Mouse (Mus musculus): ENCODE measurements at regions not wholly inside any gene's neighbourhood (a gene's known extent, or its start where the extent isn't known, plus 50 kb on each side); places are given as distances from the start of the nearest gene placed in this dataset.

DNA sequence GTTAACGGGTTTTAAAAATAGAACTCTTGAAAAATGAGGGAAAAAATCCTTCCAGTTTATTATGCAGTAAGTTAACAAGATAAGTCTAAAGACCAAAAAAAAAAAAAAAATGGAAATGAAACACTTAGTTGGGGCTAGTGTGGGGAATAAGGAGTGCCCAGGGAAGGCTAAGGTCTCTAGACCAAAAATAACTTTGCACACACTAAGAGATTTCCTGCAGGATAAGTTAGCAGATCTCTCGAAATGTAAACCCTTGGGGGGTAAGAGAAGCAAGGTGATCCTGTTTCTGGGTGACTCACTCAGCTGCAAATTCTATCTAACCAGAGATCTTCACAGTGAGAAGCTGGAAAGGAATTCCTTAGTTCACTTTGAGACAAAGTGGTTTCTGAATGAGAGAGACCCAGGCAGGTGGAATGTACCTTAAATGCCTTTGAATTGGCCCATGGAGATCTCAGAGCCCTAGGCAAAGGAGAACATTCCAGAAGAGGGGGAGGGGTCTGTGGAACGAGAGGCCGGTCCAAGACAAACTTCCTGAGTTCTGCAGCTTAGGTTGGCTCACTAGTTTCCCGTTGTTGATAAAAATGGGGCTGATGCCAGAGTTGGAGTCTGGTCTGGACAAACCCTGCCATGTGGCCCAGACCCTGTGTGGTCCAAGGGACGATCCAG lies 126.8 kb upstream of the Adgrl2 start:
- H3K36me3 ChIP-seq (ENCODE audit: control insufficient read depth, insufficient read depth, low read length) = no peaks in the 10 kb centered on the region
- peak; percentile 55 for DNase-seq (ENCODE audit: extremely low read depth, low read depth, low spot score)
- H3K79me2 ChIP-seq (ENCODE audit: control insufficient read depth, insufficient read depth, low read length) = no peaks in the 10 kb centered on the region
- H3K4me1 ChIP-seq (ENCODE audit: control insufficient read depth, insufficient read depth, low read length) = no peaks in the 10 kb centered on the region
- H3K27ac ChIP-seq (replicated peaks; ENCODE audit: insufficient read depth, low read depth, low read length) = no peak overlapping the region
- H3K27me3 ChIP-seq (ENCODE audit: control insufficient read depth, insufficient read depth, low read length) = no peaks in the 10 kb centered on the region
- no peak overlapping the region for H3K9ac ChIP-seq (ENCODE audit: low read depth, low read length)
- TF ChIP-seq CTCF (IDR thresholded peaks at IDR 0.05; ENCODE audit: low read depth, low read length) (no peak), POLR2A (IDR thresholded peaks at IDR 0.05; ENCODE audit: extremely low read depth, insufficient read depth, low read length) (no peak)
- 31% methylated on average over 6 of the region's 6 CpGs for WGBS
- no peak overlapping the region for H3K4me3 ChIP-seq (ENCODE audit: insufficient read depth, low read depth, low read length)

DNA sequence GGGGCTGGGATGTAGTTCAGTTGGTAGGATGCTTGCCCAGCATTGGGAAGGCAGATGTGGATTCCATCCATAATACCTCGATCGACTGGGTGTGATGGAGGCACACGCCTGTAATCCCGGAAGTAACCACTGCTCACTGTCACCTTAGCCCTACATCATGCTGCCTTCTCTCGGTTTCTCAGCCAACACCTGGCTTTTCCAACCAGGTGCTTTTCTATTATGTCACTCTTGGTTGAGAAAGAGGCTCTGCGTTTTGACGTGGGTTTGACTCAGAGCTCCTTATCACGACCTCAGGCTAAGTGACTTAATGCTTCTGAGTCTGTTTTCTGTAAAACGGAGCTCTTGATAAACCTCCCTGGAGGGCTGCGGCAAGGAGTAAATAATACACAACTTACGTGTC lies 126.2 kb upstream of the Adgrl2 start:
- Histone ChIP-seq H3K4me1 (ENCODE audit: control insufficient read depth, insufficient read depth, low read length) (no peaks in the 10 kb centered on the region), H3K27ac (replicated peaks; ENCODE audit: insufficient read depth, low read depth, low read length) (no peak overlapping the region), H3K36me3 (ENCODE audit: control insufficient read depth, insufficient read depth, low read length) (no peaks in the 10 kb centered on the region), H3K9ac (ENCODE audit: low read depth, low read length) (no peak overlapping the region), H3K27me3 (ENCODE audit: control insufficient read depth, insufficient read depth, low read length) (no peaks in the 10 kb centered on the region), H3K79me2 (ENCODE audit: control insufficient read depth, insufficient read depth, low read length) (no peaks in the 10 kb centered on the region), H3K4me3 (ENCODE audit: insufficient read depth, low read depth, low read length) (no peak overlapping the region)
- no peak for TF ChIP-seq CTCF (IDR thresholded peaks at IDR 0.05; ENCODE audit: low read depth, low read length)
- no peak for TF ChIP-seq POLR2A (IDR thresholded peaks at IDR 0.05; ENCODE audit: extremely low read depth, insufficient read depth, low read length)
- 78% methylated on average over 11 of the region's 11 CpGs for WGBS
- no peak for DNase-seq (ENCODE audit: extremely low read depth, low read depth, low spot score)

DNA sequence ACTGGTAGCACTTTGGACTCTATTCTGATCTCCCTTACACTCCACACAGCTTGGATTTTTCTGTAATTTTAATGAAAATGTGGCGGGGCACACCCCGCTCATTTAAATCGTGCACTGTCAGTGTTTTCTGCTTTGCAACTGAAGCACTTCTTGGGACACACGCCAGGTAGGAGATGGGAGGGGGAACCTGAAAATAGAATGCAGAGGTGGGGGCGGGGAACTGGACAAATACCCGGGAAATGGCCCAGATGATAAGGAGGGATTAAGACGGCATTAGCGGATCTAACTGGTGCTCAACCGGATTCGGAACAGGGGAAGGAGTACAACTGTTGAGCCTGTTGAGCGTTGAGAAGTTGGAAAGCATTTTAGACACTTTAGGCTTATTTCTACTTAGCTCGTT lies 125.5 kb upstream of the Adgrl2 start:
- Histone ChIP-seq H3K4me1 (ENCODE audit: control insufficient read depth, insufficient read depth, low read length) (no peaks in the 10 kb centered on the region), H3K9ac (ENCODE audit: low read depth, low read length) (no peak overlapping the region), H3K27me3 (ENCODE audit: control insufficient read depth, insufficient read depth, low read length) (no peaks in the 10 kb centered on the region), H3K4me3 (ENCODE audit: insufficient read depth, low read depth, low read length) (no peak overlapping the region), H3K79me2 (ENCODE audit: control insufficient read depth, insufficient read depth, low read length) (no peaks in the 10 kb centered on the region), H3K36me3 (ENCODE audit: control insufficient read depth, insufficient read depth, low read length) (no peaks in the 10 kb centered on the region), H3K27ac (replicated peaks; ENCODE audit: insufficient read depth, low read depth, low read length) (no peak overlapping the region)
- no peak for DNase-seq (ENCODE audit: extremely low read depth, low read depth, low spot score)
- 66% methylated on average over 12 of the region's 12 CpGs for WGBS
- no peak for TF ChIP-seq POLR2A (IDR thresholded peaks at IDR 0.05; ENCODE audit: extremely low read depth, insufficient read depth, low read length)
- no peak for TF ChIP-seq CTCF (IDR thresholded peaks at IDR 0.05; ENCODE audit: low read depth, low read length)

DNA sequence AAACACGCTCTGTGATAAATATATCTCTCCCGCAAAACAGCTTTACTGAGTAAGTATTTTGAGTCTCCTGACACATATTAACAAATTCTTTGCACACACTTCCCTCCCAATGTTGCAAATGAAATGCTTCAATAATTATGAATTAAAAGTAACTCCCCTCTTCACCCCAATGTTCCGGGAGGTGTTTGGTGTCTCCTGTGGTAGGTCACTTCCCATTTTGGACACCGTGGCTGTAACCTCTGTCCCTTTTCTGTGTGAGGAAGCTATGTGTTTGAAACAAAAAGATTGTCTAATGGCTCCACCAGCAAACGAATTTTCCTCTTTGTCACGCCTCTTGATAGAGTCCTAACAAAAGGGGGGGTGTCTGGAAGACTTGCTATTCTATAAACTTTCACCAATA lies 122.5 kb upstream of the Adgrl2 start:
- no peaks in the 10 kb centered on the region for H3K27me3 ChIP-seq (ENCODE audit: control insufficient read depth, insufficient read depth, low read length)
- H3K79me2 ChIP-seq (ENCODE audit: control insufficient read depth, insufficient read depth, low read length) = no peaks in the 10 kb centered on the region
- H3K4me1 ChIP-seq (ENCODE audit: control insufficient read depth, insufficient read depth, low read length) = no peaks in the 10 kb centered on the region
- WGBS = 91% methylated on average over 6 of the region's 6 CpGs
- no peak overlapping the region for H3K4me3 ChIP-seq (ENCODE audit: insufficient read depth, low read depth, low read length)
- TF ChIP-seq POLR2A (IDR thresholded peaks at IDR 0.05; ENCODE audit: extremely low read depth, insufficient read depth, low read length) = no peak
- TF ChIP-seq CTCF (IDR thresholded peaks at IDR 0.05; ENCODE audit: low read depth, low read length) = no peak
- H3K36me3 ChIP-seq (ENCODE audit: control insufficient read depth, insufficient read depth, low read length) = no peaks in the 10 kb centered on the region
- no peak overlapping the region for H3K9ac ChIP-seq (ENCODE audit: low read depth, low read length)
- H3K27ac ChIP-seq (replicated peaks; ENCODE audit: insufficient read depth, low read depth, low read length) = no peak overlapping the region
- no peak for DNase-seq (ENCODE audit: extremely low read depth, low read depth, low spot score)

DNA sequence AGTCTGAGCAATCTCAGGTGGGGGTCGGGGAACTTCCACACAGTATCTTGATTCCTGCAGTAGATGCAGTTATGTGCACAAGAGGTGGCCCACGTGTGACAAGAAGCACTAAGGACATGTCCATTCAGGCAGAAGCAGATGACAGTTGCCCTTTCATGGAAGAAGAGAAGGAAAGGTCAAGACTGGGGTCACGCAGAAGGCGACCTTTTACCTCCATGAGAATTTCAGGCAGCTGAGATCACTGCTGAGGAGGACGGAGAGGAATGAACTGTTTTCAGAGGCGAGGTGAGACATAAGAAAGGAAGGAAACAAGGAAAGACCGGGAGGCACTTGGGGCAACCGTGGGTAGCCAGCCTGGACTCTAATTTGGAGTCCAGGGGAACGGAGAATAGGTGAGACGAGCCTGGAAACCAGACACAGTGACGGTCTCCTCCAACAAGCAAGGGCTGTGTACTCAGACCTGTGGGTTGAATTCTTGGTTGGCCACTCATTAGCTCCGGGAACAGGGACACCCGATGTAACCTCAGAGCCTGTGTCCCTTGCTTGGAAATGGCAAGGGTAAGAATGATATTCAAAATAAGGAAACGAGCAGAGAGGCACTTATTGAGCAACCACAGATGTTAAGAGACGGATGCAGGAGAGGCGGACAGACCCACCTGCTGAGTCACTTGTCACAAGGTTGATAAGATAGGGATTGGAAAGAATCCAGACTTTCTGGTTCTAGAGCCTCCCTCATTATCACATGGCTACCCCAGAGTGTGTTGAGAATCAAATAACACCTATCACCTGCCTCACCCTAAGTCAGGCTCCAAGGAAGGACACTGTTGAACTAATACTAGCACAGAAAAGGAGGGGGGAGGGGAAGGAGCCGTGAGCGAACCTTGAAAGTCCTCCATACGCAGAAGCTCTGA lies 121.4 kb upstream of the Adgrl2 start:
- H3K4me3 ChIP-seq (ENCODE audit: insufficient read depth, low read depth, low read length) = no peak overlapping the region
- H3K4me1 ChIP-seq (ENCODE audit: control insufficient read depth, insufficient read depth, low read length) = no peaks in the 10 kb centered on the region
- H3K79me2 ChIP-seq (ENCODE audit: control insufficient read depth, insufficient read depth, low read length) = no peaks in the 10 kb centered on the region
- no peak for TF ChIP-seq CTCF (IDR thresholded peaks at IDR 0.05; ENCODE audit: low read depth, low read length)
- no peak for TF ChIP-seq POLR2A (IDR thresholded peaks at IDR 0.05; ENCODE audit: extremely low read depth, insufficient read depth, low read length)
- no peak overlapping the region for H3K9ac ChIP-seq (ENCODE audit: low read depth, low read length)
- DNase-seq (ENCODE audit: extremely low read depth, low read depth, low spot score) = no peak
- WGBS = 74% methylated on average over 19 of the region's 19 CpGs
- no peak overlapping the region for H3K27ac ChIP-seq (replicated peaks; ENCODE audit: insufficient read depth, low read depth, low read length)
- H3K36me3 ChIP-seq (ENCODE audit: control insufficient read depth, insufficient read depth, low read length) = no peaks in the 10 kb centered on the region
- no peaks in the 10 kb centered on the region for H3K27me3 ChIP-seq (ENCODE audit: control insufficient read depth, insufficient read depth, low read length)

DNA sequence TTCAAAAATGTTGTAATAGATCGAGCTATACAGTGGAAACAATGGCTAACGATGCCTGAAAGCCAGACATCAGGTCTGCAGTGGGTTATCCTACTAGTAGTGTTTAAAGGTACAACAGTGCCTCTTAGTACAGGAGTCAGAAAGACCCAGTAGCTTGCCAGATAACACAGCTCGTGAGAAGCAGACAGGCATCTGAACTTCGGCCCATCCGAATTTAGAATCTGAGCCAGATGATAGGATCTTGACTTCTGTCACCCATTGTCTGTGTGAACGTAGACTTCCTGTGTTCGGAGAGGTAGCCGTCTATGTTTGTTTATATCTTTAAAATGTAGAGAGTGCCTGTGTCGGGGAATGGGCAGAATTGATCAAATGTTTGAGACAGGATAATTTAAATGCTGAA lies 120.5 kb upstream of the Adgrl2 start:
- H3K4me3 ChIP-seq (ENCODE audit: insufficient read depth, low read depth, low read length) = no peak overlapping the region
- no peaks in the 10 kb centered on the region; the same call in 1 of the 2 replicates for H3K4me1 ChIP-seq (ENCODE audit: control insufficient read depth, insufficient read depth, low read length)
- no peaks in the 10 kb centered on the region for H3K79me2 ChIP-seq (ENCODE audit: control insufficient read depth, insufficient read depth, low read length)
- no peaks in the 10 kb centered on the region for H3K27me3 ChIP-seq (ENCODE audit: control insufficient read depth, insufficient read depth, low read length)
- H3K36me3 ChIP-seq (ENCODE audit: control insufficient read depth, insufficient read depth, low read length) = no peaks in the 10 kb centered on the region
- no peak overlapping the region for H3K9ac ChIP-seq (ENCODE audit: low read depth, low read length)
- no peak overlapping the region for H3K27ac ChIP-seq (replicated peaks; ENCODE audit: insufficient read depth, low read depth, low read length)
- WGBS = 50% methylated on average over 9 of the region's 9 CpGs
- DNase-seq (ENCODE audit: extremely low read depth, low read depth, low spot score) = peak; percentile 35
- TF ChIP-seq CTCF (IDR thresholded peaks at IDR 0.05; ENCODE audit: low read depth, low read length) (no peak), POLR2A (IDR thresholded peaks at IDR 0.05; ENCODE audit: extremely low read depth, insufficient read depth, low read length) (no peak)
